Mouse (Mus musculus) liver, adult (tissue): ENCODE data around the gene Lhx4.

ENCODE experiments used
- GATA4 ChIP-seq: IDR thresholded peaks from 2 replicates; pipeline ENCODE4 v1.6.1; 2014; ENCODE audit warnings: mild to moderate bottlenecking, low read length; ENCODE audit not compliant: insufficient replicate concordance

Gene Lhx4

DNA sequence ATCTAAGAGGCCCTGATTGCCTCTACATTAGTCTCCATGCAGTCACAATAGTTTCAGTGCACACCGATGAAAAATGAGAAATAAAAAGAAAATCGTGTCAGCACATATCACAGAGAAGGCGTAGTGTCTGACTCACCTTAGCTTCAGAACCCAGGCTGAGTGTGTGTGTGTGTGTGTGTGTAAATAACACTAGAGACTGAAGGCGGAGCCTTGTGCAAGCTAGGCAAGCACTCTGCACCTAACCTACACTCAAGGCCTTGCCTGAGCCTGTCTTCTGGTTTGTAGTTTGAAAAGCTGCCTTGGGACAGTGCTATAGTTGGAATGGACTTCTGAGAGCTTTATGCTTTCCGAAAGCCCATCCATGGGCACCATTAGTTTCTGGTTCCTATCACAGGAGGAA, 61.9 kb downstream of the Lhx4 start:
- TF ChIP-seq GATA4 = no peak

DNA sequence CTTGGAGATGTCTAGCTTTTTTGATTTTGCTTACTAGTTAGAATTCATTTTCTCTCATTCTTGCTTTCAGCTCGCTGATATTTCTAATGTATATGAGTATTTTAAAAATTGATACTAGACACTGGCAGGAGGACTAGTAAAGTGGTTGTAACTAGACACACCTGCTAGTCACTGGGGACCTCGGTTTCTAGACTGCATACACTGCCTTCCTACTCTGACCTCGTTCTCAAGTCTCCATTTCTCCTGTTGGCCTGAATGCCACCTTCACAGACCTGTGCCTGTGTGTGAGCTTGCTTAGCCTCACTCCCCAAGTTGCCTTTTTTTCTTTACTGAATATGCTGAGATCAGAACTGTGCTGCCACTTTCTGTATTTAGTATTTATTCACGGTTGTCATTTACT, 62.3 kb downstream of the Lhx4 start:
- TF ChIP-seq GATA4 = no peak

DNA sequence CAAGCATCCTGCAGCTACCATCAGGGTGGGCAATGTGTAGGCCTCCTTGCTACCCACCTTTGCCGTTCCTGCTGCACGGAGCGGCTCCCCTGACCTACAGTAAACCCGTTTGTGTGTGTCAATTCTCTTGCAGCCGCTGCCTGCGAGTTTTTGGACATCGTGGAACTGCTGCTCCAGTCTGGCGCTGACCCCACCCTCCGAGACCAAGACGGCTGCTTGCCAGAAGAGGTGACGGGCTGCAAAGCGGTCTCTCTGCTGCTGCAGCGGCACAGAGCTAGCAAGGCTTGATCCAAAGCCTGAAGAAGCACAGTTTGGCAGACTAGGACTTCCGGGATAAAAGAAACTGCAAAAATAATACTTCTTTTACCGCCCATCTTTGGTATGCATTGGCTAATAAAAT, 64.7 kb downstream of the Lhx4 start:
- no peak for TF ChIP-seq GATA4

DNA sequence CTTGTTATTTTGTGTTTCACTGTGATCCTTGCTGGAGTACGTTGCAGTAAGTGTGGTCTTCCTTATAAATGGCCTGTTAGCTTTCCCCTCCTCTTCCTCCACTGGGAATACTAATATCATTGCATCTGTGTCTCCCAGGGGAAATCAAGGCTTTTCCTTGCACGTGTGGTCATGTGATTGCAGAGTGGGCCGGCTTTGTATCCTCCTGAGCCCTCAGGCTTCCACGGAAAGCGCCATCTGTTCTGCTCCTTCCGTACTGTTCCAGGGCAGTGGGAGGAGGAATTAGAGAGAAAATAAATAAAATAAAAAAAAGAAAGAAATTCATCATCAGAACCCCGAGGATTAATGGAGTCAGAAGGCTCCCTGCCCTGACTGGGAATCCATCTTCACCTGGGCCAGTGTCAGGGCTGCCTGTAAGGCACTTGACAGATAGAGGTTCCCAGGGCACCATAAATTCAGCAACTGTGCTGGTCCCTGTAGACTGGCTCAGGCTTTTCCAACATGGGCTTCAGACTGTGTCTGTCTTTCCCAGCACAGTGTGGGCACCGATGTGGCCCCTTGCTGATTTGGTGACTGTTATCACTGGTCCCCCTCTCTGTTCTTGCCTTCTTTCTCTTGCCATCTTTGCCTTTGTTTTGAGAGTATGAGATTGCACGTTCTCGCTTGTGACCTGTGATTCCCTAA, 70.2 kb downstream of the Lhx4 start:
- no peak for TF ChIP-seq GATA4

DNA sequence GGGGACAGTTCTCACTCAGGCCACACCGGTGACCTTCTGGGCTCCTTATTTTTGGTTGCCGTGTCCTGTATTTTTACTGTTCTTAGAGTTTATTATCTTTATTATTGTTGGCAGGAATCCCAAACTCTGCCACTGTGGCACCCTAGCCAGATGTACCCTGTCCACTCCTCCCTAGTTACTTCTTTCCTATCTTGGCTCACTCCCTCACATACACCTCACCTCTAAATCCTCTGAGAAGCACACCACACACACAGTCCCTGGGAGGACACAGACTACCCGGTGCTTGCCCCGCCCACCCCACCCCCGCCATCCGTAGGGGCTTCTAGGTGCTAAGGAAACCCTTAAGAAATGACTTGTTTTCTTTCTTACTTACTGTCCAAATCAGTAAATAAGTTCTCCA, 75.9 kb downstream of the Lhx4 start:
- no peak for TF ChIP-seq GATA4

DNA sequence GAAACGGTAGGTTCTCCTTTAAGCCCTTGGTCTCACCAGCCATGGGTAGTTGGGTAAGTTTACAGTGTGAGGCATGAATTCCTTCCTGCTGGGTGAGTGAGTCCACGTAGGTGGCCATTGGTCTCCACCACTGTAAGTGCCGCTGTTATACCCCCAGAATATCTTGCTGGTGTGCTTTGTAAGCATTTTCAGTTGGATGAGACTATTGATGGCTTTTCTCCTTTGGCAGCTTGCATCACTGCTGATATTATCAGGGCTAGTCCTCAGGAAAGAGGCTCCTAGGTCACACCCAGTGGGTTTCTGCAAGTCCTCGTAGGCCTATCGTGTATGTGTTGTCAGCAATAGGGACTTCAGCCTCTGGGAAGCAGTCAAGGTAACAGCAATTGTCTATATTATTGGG, 87.5 kb downstream of the Lhx4 start:
- no peak for TF ChIP-seq GATA4

DNA sequence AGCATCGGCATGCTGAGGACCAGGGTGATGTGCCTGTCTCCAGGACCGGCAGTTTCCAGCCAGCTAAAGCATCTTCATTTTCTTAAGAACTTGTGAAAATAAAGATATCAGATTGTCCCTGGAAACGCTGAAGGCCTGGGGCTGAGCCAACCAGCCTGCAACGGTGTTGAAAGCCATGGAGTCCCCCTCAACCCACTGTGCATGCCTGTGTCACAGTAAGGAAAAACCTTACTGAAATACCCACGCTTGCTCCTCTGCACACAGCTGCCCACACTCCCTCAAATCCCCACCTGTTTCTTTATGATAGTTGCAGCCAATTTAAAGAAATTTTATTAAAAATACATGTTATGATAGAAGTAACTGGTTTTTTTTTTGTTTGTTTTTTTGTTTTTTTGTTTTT, 95.2 kb downstream of the Lhx4 start:
- TF ChIP-seq GATA4 = no peak

DNA sequence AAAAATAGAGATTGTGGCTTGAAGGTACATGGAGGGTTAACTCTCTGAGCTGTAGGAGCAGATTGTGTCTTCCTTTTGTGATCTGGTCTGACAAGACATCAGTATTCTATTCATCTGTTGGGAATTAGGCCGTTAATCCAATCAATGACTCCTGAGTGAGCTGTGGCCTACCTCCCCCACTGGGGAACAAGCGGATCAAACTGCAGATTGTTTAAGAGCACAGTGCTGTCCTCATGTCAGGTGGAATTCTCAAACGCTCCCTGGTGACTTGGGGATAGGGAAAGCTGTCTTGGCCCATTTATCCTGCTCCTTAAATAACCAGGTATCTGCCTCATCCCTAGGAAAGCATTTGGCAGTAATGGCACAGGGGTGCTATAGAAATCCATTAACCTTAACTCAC, 96.5 kb downstream of the Lhx4 start:
- TF ChIP-seq GATA4 = no peak

DNA sequence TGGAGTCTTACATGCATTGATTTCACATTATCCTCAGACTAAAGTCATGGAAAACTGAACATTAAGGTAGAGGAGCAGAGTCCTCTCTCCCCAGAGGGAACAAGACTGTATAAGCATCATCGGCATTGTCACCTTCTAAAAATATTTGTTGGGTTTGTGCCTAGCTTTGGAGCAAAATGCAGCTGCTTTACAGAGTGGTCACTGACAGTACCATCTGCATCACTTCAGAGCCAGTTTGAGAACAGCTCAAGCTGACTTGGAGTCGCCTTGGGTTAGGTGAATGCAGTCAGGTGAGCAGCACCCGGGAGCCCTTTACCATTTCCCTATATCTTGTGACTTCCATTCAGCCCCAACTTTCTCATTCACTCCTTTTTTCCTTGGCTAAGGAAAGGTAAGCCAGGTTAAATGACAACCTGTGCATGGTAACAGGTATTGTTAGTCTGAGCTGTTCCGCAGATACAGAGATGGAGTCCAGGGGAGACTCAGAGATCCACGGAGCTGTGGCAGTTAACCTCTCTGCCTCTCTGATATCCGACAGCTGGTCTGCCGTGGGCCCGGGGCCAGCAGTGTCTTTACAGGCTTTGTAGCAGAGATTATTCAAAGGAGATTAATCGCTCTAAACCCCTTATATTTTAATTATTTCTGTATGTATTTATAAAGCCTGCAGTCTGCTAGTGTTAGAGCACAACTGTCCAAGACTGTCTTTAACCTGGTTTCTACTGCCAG, 101.2 kb downstream of the Lhx4 start:
- TF ChIP-seq GATA4 = no peak
